Mouse (Mus musculus): Measurements from ENCODE around the gene Slc27a1. TPM values are rescaled to one million over a fixed set of nuclear protein-coding genes. Genes with fewer than 3 reads are reported as not detected.

Slc27a1 gene
- total RNA-seq, 2 experiments from 2014 or later = 127 to 151 TPM

GRCm38 (mm10) chr8:71602666-71603334 is 34.1 kb downstream of the Slc27a1 start:
- DNase-seq = peak; percentile 44 to 63
- intact Hi-C loops (cut with DNase I) = no loop called here

- DNase-seq = no peak
- intact Hi-C loops (cut with DNase I) = no loop called here
These were observed 35.3 kb downstream of the Slc27a1 start for GRCm38 (mm10) chr8:71604021-71604420.

GRCm38 (mm10) chr8:71610822-71611651 is 42.4 kb downstream of the Slc27a1 start, which contains the start of gene Colgalt1:
Gene Colgalt1, plus strand, starts transcription at chr8:71610998.
- DNase-seq = peak; percentile 93 to 97
- intact Hi-C loops (cut with DNase I) = loop anchor here (5.0 kb wide), 1 partner anchor 51 kb away; no protein-coding TSS in a partner anchor

- intact Hi-C loops (cut with DNase I) = loop anchor here (2.0 to 5.0 kb wide), 2 partner anchors 15 to 50 kb away; no protein-coding TSS in a partner anchor
- DNase-seq = no peak
These were observed 43.5 kb downstream of the Slc27a1 start for GRCm38 (mm10) chr8:71612141-71612540.

- intact Hi-C loops (cut with DNase I) = loop anchor here (2.0 to 5.0 kb wide), 2 partner anchors 13 to 49 kb away; no protein-coding TSS in a partner anchor
- no peak for DNase-seq
These were observed 44.7 kb downstream of the Slc27a1 start for GRCm38 (mm10) chr8:71613418-71613817.

GRCm38 (mm10) chr8:71619786-71620185 is 51.1 kb downstream of the Slc27a1 start:
- no peak for DNase-seq
- intact Hi-C loops (cut with DNase I) = no loop called here

GRCm38 (mm10) chr8:71625088-71625487 is 56.4 kb downstream of the Slc27a1 start:
- no peak for DNase-seq
- intact Hi-C loops (cut with DNase I) = no loop called here

- no peak for DNase-seq
- intact Hi-C loops (cut with DNase I) = loop anchor here (2.0 kb wide), 1 partner anchor 14 kb away; no protein-coding TSS in a partner anchor
These were observed 58.1 kb downstream of the Slc27a1 start for GRCm38 (mm10) chr8:71626753-71627152.

- intact Hi-C loops (cut with DNase I) = loop anchor here (2.0 kb wide), 1 partner anchor 15 kb away; no protein-coding TSS in a partner anchor
- peak; percentile 19 to 22 for DNase-seq
These were observed 58.8 kb downstream of the Slc27a1 start for GRCm38 (mm10) chr8:71627265-71628099.

GRCm38 (mm10) chr8:71628396-71629095 is 59.9 kb downstream of the Slc27a1 start:
- no peak for DNase-seq
- intact Hi-C loops (cut with DNase I) = no loop called here

- intact Hi-C loops (cut with DNase I) = no loop called here
- DNase-seq = peak; percentile 95 to 96
These were observed 60.5 kb downstream of the Slc27a1 start for GRCm38 (mm10) chr8:71629096-71629697.

- peak; percentile 43 to 49 for DNase-seq
- intact Hi-C loops (cut with DNase I) = no loop called here
These were observed 61.1 kb downstream of the Slc27a1 start for GRCm38 (mm10) chr8:71629781-71630212.

- intact Hi-C loops (cut with DNase I) = no loop called here
- DNase-seq = no peak
These were observed 62.1 kb downstream of the Slc27a1 start for GRCm38 (mm10) chr8:71630761-71631160.

GRCm38 (mm10) chr8:71631897-71632296 is 63.2 kb downstream of the Slc27a1 start:
- intact Hi-C loops (cut with DNase I) = loop anchor here (2.0 kb wide), 1 partner anchor 71 kb away; no protein-coding TSS in a partner anchor
- DNase-seq = no peak

GRCm38 (mm10) chr8:71633164-71633563 is 64.5 kb downstream of the Slc27a1 start:
- intact Hi-C loops (cut with DNase I) = loop anchor here (2.0 kb wide), 1 partner anchor 72 kb away; no protein-coding TSS in a partner anchor
- peak; percentile 69 to 73 for DNase-seq

- intact Hi-C loops (cut with DNase I) = loop anchor here (2.0 kb wide), 1 partner anchor 73 kb away; no protein-coding TSS in a partner anchor
- DNase-seq = peak; percentile 37 to 47
These were observed 65.4 kb downstream of the Slc27a1 start for GRCm38 (mm10) chr8:71633981-71634667.

Data from heart, postnatal 14 days (tissue).